Mouse (Mus musculus): ENCODE measurements at regions not wholly inside any gene's neighbourhood (a gene's known extent, or its start where the extent isn't known, plus 50 kb on each side); places are given as distances from the start of the nearest gene placed in this dataset.
A peak's percentile ranks its signal among the peaks of the same experiment; 100 is the strongest.

GRCm38 (mm10) chr6:98748618-98749017, 406.1 kb upstream of the Gm765 start:
- ATAC-seq = no peak

DNA sequence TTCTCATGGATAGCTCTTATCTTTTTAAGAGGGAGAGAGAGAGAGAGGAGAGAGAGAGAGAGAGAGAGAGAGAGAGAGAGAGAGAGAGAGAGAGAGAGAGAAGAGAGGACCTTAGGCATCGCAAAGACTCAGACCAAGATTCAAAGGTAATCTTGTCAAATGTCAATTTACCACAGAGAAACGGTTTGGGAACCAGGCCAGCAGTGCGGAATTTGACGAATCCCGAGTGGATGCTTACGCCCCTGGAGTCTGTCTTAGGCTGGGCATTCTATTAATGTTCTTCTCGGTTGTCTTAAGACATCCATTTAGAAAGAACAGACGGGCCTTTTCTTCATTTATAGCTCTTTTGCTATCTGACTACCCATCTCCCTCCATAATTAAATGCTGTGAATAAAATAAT, 404.4 kb upstream of the Gm765 start:
- no peak for ATAC-seq

DNA sequence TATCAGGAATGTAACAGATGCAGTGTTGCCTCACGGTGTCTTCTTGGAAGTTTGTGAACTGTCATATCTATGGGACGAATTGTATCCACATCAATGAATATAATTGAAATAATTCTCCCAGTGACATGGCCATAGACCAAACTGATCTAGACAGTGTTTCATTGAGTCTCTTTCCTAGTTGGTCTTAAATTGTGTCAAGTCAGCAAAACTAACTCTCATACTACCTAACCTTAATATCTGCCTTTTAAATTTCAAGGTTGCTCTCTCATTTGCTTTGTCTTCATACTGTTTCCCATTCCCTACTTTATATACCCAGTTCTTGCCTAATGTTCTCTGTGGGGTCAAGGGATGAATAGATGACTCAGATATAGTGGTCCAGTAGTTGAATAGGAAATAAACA, 397.9 kb upstream of the Gm765 start:
- no peak for ATAC-seq

DNA sequence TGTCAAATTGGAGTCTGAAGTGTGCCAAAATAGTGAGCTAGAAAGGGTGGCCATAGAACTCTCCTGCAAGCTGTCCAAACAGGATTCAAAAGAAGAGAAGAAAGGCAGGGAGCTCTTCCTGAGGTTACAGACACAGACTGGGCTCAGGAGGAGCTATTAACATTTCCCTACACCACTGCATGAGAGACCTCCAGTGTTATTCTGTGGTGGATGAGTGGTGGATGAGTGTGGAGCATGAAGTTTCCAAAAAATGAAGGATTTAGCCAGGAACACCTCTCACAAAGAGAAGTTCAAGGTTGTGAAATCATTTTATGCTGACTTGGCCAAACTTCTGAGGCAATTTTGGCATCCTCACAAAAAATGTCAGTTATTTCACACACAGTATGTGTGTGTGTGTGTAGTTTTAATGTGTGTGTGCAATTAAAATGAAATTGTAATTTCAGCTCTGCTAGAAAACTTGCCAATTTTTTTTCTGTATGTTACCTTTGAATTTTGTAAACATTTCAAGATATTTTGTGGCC, 388.5 kb upstream of the Gm765 start:
- no peak for ATAC-seq

DNA sequence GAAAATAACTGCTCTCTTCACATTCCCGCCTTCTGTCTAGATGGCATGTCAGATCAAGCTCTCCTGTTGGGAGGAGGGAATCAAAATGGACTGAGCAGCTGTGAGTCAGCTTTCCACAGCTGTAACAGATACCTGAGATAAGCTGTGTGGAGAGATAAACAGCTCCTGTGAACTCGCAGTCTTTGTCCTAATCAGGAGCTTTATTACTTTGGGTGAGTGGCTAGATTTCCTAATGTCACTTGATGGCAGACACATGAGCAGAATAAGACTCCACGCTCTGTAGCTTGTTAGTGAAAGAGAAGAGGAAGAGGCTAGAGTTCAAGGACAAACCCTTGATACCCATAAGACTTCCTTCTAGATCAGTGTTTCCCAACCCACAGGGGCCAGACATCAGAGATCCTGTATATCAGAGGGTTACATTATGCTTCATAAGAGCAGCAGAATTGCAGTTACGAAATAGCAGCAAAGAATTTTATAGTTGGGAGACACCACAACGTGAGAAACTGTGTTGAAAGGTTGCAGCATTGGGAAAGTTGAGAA, 384.1 kb upstream of the Gm765 start:
- no peak for ATAC-seq

DNA sequence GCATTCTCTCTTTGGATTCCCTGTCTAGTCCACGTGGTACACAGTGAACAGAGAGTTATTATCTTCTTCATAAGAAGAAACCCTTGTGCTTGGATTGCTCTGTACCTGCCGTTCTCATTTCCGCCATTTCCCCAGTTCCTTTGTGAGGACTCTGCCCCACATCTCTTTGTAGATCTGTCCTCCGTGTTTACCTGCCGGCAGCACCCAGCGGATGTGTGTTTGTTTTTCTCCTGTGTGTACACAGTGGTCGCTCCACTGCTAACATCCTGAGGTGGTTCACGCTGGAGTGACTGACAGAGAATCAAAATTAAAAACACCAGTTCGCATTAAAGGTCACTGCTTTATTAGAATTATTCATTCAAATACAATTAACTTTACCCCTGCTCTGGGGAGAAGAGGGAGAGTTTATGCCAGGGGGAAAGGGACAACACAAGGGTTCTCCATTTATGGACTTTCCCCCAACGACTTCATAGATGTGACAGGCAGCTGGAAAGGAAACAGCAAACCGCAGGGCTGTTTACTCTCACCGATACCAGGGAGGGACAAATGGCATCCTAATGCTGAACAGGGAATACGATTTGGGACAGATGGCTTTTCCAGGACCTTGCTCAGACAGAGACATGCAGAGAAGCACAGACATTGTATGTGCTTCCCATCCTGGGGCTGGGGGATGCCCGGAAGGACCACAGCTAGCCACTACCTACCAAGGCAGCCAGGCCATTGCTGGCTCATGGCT, 362.5 kb upstream of the Gm765 start:
- ATAC-seq = no peak

DNA sequence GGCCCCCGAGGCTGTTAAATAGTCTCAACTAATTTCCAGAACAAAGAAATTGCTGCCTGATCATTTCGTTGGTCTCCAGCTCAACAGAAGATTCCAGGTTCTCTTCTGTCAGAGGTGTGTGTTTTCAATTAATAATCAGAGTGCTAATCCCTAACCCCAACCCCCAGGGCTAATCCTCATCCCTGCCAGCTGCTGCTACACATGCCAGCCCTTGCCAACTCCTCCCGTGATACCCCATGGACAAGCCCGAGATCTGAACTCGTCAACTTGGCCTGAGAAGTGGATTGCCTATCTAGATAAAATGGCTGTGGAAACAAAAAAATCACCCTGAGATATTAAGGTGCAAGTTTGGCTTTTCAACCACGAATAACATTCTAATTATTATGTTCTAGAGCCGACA, 355.0 kb upstream of the Gm765 start:
- no peak for ATAC-seq

DNA sequence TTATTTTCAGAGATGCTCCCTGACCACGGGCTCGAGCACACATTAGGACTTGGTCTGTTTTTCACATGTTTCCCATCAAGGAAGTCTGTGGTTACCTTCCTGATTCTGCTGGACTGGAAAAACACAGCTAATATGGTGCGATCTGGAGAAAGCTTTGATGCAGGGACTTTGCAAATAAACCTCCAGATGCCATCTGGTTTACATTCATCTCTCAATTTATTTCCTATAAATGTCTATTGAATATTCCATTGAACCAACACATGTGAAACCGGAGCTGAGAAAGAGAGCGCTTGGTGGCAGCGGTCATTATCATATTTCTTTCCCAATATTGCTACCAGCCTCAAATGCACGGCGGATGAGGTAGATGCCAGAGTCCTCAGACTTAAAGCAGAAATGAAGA, 350.9 kb upstream of the Gm765 start:
- no peak for ATAC-seq

DNA sequence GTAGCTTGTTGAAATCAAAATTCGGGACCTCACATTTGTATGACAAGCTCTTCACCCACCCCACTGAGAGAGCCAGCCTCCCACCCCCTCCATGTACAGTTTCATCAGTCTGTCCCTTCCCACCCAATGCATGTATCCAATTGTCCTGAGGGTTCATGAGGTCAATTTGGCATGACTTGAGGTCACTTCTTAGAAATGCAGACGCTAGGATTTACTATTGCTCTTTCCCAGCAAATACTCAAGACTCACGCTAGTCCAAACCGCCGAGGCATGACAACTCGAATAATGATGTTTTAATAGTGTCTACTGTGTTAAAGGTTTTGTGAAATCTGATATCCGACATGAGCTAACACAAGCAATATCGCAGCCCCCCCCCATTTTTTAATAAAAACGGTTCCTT, 347.6 kb upstream of the Gm765 start:
- ATAC-seq = no peak

- no peak for ATAC-seq
Observed at GRCm38 (mm10) chr6:98689395-98689794, 346.8 kb upstream of the Gm765 start.

DNA sequence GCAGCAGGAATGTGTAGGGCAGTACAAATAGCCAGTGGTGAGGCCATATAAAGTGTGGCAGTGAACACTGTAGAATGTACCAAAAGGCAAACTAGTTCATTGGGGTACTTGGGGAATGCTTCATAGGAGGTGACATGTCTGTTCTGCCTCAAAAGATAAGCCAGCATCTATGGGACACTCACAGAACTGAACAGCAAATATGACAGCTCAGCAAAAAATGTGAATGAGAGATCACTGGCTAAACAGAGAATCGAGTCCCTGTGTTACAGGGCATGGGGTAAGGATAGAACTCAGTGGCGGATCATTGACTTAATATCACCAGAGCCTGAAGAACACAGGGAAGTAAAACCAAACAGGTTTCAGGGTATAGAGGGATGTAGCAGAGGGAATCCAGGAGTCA, 346.1 kb upstream of the Gm765 start:
- no peak for ATAC-seq

DNA sequence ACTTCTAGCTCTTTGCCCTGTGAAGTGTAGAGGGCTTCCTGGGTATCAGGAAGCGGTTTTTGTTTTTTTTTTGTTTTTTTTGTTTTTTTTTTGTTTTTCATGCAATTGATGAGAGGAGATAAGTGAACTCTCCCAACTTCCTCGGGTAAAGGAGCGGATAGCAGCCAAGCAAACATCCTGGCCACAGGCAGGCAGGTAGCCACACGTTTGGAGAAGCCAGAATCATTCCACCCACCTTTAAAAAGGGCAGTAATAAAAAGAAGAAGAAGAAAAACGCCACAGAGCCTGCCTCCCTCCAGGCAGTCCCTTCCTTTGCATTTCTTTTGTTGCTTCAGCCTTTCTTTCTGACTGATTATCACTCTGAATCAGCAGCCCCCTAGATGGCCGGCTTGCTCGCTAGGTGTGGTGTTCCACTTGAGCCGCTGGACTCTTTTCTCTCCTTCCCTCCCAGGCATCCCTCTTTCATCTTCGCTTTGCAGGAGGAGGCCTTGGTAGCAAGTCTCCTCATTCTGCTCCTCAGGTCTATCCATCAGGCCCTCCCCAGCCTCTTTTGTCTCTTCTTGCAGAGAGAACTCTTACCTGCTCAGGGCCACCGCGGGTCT, 323.9 kb upstream of the Gm765 start:
- no peak for ATAC-seq

DNA sequence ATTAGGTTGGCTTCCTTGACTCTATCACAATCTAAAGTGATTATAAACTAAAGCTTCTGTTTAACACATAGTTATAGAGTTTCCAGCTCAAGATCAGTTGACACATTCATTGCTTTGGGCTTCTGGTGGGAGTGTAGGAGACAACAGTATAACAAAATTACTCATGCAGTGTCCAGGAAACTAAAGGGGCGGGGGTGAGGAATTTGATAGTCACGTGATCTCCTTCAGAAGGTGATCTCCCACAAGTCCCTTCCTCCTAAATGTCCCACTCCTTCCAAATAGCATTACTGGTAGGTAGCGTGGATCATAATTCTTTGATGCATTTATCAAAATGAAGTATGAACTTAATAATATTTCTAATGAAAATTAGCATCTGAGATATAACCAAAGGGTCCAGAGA, 309.3 kb upstream of the Gm765 start:
- no peak for ATAC-seq

DNA sequence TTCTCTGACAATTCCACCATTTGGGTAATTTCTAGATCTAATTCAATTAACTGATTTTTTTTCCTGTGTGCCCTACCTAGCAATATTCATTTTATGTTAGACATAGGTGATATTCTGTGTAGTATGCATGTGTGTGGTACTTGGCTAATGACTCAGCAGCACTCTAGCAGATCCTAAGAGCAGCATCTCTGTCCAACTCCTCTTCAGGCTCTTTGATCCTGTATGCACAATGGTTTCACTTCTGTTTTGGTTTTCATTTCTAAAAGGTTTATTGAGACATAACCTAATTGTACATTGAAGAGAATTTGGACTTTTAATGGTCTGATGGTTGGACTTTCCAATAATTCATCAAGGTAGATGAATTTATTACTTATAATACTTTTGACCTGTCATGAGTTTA, 308.8 kb upstream of the Gm765 start:
- no peak for ATAC-seq

DNA sequence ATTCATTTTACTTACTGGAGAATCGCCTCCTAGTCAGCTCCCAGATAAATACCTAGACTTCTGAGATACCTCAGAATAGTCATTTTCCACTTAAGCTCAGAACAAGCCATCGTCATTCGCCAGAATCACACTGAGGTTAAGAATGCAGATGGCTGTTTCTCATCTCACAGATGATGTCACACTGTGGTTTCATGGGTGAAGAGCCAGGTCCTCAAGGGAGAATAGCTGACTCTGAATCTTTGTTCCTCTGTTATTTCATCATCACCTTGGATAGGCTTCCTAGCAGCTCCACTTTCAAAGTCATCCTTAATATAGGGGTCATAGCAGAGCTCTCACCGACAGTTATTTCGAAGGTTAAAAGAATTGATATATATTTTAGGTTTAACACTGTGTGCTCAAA, 297.8 kb upstream of the Gm765 start:
- no peak for ATAC-seq

DNA sequence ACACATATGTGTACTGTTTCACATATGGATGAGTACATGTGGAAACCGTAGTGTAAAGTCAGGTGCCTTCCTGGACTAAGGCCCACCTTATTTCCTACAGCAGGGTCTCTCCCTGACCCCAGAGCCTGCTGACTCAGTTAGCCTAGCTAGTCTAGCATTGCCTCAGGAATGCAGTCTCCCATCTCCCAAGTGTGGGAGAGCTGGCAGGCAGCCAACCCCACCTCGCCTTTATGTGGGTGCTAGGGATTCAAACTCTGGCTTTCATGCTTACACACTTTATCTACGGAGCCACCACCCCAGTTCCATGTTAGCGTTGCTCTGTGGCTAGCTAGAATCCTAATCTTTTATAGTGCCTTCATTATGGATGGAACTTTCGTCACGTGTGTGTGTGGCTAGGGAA, 293.3 kb upstream of the Gm765 start:
- no peak for ATAC-seq

DNA sequence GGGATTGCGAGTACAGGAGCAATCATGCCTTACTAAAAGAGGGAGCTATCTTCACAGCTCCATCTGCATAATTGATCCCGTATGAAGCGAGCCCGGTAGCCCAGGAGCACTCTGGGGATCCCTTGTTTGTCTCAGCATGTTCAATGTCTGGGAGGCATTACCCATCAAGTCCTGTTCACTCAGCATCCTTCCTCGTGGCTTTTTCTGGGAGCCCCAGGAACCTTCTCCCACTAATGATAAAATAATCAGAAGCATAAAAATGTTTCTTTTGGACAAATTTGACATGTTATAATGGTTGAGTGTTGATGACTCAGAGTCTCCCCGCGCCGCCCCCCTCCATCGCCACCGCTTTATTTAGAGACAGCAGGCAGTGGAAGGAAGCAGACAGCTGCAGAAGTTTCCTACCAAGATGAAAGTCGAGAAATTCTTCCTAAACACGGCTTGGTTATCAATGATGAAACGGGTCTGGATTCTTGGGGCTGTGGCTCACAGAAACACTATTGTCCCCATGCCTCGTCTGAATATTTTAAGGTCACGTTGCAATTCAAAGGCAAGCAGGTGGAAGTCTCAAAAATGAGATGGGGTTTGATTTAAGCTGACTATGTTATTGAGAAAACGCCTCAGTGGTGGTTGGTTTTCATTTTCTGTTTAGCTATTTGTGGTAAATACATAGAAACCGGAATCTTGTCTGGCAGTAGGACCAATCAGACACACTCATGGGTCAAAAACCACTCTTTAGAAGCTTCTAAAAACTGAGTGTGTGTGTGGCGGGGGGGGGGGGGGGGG, 289.9 kb upstream of the Gm765 start:
- peak; percentile 76 for ATAC-seq

DNA sequence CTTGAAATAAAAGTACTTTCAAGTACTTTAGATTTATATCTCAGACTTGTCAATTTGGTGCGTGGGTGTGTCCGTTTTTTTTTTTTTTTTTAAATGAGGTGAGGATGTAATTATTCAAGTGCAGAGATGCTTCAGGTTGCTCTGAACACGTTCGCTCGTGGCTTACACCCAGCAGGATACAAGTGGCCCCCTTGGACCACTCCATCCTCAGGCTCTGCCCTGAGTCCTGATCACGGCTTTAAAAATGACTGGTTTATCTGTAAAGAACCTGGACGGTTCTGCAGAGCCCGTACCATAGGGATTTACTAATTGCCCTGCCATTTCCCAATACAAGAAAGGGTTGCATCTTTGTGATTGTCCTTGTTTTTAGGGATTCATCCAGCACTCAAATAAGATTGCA, 288.7 kb upstream of the Gm765 start:
- ATAC-seq = no peak

DNA sequence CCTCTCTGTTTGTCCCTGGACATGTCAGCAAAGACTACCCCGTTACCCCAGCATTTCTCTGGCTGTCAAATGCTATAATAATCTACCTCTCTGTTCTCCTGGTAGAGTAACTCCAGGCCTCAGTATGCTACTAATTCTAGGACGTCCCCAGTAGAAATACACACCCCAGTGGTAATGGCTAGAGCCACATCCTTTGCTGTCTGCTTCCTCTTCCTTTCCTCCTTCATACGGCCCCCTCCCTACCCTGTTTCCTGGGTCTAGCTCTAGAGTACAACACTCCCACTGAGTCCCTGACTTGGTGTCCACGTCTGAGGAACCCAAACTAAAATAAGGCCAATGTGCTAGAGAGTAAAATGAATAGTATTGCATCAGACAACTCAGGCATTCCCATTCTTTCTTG, 287.1 kb upstream of the Gm765 start:
- ATAC-seq = peak; percentile 78

DNA sequence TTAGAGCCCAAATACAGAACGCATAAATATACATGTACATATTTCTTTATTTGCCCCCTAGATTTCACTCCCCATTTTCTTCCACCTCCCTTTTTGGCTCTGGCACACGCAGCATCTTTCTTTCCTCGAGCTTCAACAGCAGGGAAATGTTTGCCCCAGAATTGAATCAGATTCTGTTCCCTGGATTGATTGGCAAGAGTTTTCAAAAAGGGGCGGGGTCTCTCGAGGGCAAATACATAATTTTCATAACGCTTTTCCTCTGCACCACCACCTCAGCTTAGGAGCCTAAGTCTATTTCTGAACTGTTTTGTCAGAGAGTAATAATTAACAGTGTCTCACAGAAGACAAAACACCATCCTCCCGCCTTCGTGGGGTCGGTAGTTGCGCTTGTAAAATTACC, 283.9 kb upstream of the Gm765 start:
- no peak for ATAC-seq

GRCm38 (mm10) chr6:98620886-98621285, 278.3 kb upstream of the Gm765 start:
- ATAC-seq = no peak

DNA sequence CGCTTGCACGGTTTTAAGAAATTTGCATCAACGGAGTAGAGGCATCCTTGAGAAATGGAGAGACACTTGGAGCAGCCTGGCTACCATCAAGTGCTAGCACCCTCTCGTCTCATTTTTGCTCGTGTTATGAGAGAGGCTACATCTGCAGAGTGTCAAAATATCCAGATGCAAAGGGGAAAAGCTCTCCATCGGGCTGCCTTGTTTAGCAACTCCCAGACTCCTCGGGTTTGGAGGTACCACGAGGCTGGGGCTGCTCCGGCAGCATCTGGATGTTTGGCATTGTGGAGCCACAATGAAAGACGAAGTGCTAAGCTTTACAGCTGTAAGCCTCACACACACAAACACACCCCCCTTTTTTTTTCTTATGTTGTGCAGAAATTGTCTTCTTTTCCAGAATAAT, 270.5 kb upstream of the Gm765 start:
- no peak for ATAC-seq

DNA sequence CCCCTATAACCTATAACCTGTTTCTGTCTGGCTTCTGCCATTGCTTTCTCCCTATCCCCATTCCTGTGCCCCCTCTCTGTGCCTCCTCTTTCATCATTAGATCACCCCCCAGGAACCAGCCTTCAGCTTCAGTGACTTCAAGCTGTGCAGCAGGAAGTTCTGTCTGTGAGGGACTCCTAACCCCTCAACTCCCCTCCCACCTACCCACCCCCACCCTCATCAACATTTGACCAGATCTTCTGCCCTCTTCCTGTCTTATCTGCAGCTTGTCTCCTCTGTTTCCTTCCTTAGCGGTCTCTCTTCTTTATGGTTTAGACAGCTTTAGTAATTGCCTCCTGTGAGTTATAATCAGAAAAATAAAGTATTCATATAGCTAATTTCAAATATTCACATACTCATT, 266.6 kb upstream of the Gm765 start:
- peak; percentile 91 for ATAC-seq

DNA sequence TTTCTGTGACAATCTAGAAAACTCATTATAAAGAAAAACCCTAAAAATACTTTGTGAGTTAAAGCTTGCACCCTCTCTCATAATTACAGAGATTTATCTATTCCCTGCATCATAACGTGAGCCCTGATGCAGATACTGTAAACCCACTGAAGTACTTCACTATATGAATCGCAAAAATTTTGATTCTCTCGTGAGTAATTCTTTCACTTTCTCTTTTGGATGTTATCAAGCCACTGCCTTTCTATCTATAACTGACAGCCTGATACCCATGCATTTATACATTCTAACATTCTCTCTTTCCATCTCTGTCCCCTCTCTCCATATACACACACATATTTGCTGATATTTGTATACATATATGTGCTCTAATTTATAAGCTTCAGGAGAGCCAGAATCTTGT, 264.1 kb upstream of the Gm765 start:
- peak; percentile 66 for ATAC-seq
